Mouse (Mus musculus): ENCODE measurements around the gene Pappa. TPM values are rescaled to one million over a fixed set of nuclear protein-coding genes. Genes with fewer than 3 reads are reported as not detected.

Gene Pappa
- polyA plus RNA-seq, 1 experiment from 2014 or later, result 0.69 TPM

- Histone ChIP-seq H3K27me3 (ENCODE audit: low read depth, poor library complexity, severe bottlenecking) (no peaks in the 10 kb centered on the region), H3K36me3 (no peaks in the 10 kb centered on the region), H3K4me3 (no peak overlapping the region), H3K4me1 (peaks cover 4% of the 10 kb centered on the region), H3K27ac (no peak overlapping the region), H3K9me3 (replicated peaks) (no peaks in the 10 kb centered on the region)
- no peak for DNase-seq (ENCODE audit: low spot score)
- 59% methylated on average over 1 of the region's 1 CpGs for whole genome bisulfite sequencing
Observed at GRCm38 (mm10) chr4:65285165-65285564, 161.2 kb downstream of the Pappa start.

GRCm38 (mm10) chr4:65289247-65289646 is 165.3 kb downstream of the Pappa start:
- H3K9me3 ChIP-seq (replicated peaks), result no peaks in the 10 kb centered on the region
- DNase-seq (ENCODE audit: low spot score), result no peak
- no peaks in the 10 kb centered on the region for H3K27me3 ChIP-seq (ENCODE audit: low read depth, poor library complexity, severe bottlenecking)
- H3K36me3 ChIP-seq, result no peaks in the 10 kb centered on the region
- no peak overlapping the region for H3K4me3 ChIP-seq
- WGBS, result 77% methylated on average over 3 of the region's 3 CpGs
- H3K4me1 ChIP-seq, result no peaks in the 10 kb centered on the region
- no peak overlapping the region for H3K27ac ChIP-seq

- Histone ChIP-seq H3K27ac (no peak overlapping the region), H3K27me3 (ENCODE audit: low read depth, poor library complexity, severe bottlenecking) (no peaks in the 10 kb centered on the region)
Observed at GRCm38 (mm10) chr4:65295741-65296140, 171.8 kb downstream of the Pappa start.

GRCm38 (mm10) chr4:65296356-65296967 is 172.5 kb downstream of the Pappa start:
- Histone ChIP-seq H3K9me3 (replicated peaks) (no peaks in the 10 kb centered on the region), H3K4me3 (no peak overlapping the region), H3K36me3 (no peaks in the 10 kb centered on the region), H3K4me1 (peaks cover 13% of the 10 kb centered on the region), H3K27me3 (ENCODE audit: low read depth, poor library complexity, severe bottlenecking) (no peaks in the 10 kb centered on the region), H3K27ac (peak overlapping the region; percentile 26; the same call in 1 of the 2 replicates)
- no peak for DNase-seq (ENCODE audit: low spot score)
- 72% methylated on average over 7 of the region's 7 CpGs for WGBS

More at GRCm38 (mm10) chr4:65295741-65296140, 171.8 kb downstream of the Pappa start:
- no peak for DNase-seq (ENCODE audit: low spot score)
- peaks cover 13% of the 10 kb centered on the region for H3K4me1 ChIP-seq
- no peaks in the 10 kb centered on the region for H3K36me3 ChIP-seq
- WGBS, result 74% methylated on average over 1 of the region's 1 CpGs
- no peaks in the 10 kb centered on the region for H3K9me3 ChIP-seq (replicated peaks)
- no peak overlapping the region for H3K4me3 ChIP-seq

- Histone ChIP-seq H3K27me3 (ENCODE audit: low read depth, poor library complexity, severe bottlenecking) (no peaks in the 10 kb centered on the region), H3K4me1 (peaks cover 13% of the 10 kb centered on the region), H3K36me3 (no peaks in the 10 kb centered on the region), H3K4me3 (no peak overlapping the region), H3K9me3 (replicated peaks) (no peaks in the 10 kb centered on the region), H3K27ac (peak overlapping the region; percentile 26)
- DNase-seq (ENCODE audit: low spot score), result no peak
- 32% methylated on average over 13 of the region's 13 CpGs for WGBS
Observed at GRCm38 (mm10) chr4:65296968-65297499, 173.1 kb downstream of the Pappa start.

GRCm38 (mm10) chr4:65298212-65299181 is 174.5 kb downstream of the Pappa start:
- no peaks in the 10 kb centered on the region for H3K36me3 ChIP-seq
- no peaks in the 10 kb centered on the region for H3K27me3 ChIP-seq (ENCODE audit: low read depth, poor library complexity, severe bottlenecking)
- H3K27ac ChIP-seq, result no peak overlapping the region
- 85% methylated on average over 9 of the region's 9 CpGs for WGBS
- no peak overlapping the region for H3K4me3 ChIP-seq
- no peaks in the 10 kb centered on the region for H3K9me3 ChIP-seq (replicated peaks)
- no peak for DNase-seq (ENCODE audit: low spot score)
- H3K4me1 ChIP-seq, result peaks cover 13% of the 10 kb centered on the region

GRCm38 (mm10) chr4:65299365-65299764 is 175.4 kb downstream of the Pappa start:
- DNase-seq (ENCODE audit: low spot score), result no peak
- Histone ChIP-seq H3K27ac (no peak overlapping the region), H3K36me3 (no peaks in the 10 kb centered on the region), H3K27me3 (ENCODE audit: low read depth, poor library complexity, severe bottlenecking) (no peaks in the 10 kb centered on the region), H3K4me3 (no peak overlapping the region), H3K9me3 (replicated peaks) (no peaks in the 10 kb centered on the region), H3K4me1 (peaks cover 13% of the 10 kb centered on the region)
- WGBS, result 92% methylated on average over 1 of the region's 1 CpGs

- H3K4me1 ChIP-seq, result peaks cover 13% of the 10 kb centered on the region
- WGBS, result 83% methylated on average over 3 of the region's 3 CpGs
- DNase-seq (ENCODE audit: low spot score), result no peak
- H3K4me3 ChIP-seq, result no peak overlapping the region
- H3K36me3 ChIP-seq, result no peaks in the 10 kb centered on the region; the same call in 1 of the 2 replicates
- H3K27me3 ChIP-seq (ENCODE audit: low read depth, poor library complexity, severe bottlenecking), result no peaks in the 10 kb centered on the region
- no peaks in the 10 kb centered on the region for H3K9me3 ChIP-seq (replicated peaks)
- H3K27ac ChIP-seq, result no peak overlapping the region
Observed at GRCm38 (mm10) chr4:65300431-65300830, 176.5 kb downstream of the Pappa start.

GRCm38 (mm10) chr4:65302666-65303065 is 178.7 kb downstream of the Pappa start:
- Histone ChIP-seq H3K27me3 (ENCODE audit: low read depth, poor library complexity, severe bottlenecking) (no peaks in the 10 kb centered on the region), H3K9me3 (replicated peaks) (no peaks in the 10 kb centered on the region), H3K36me3 (no peaks in the 10 kb centered on the region; the same call in 1 of the 2 replicates), H3K4me1 (peaks cover 10% of the 10 kb centered on the region; the same call in 1 of the 2 replicates), H3K27ac (no peak overlapping the region), H3K4me3 (no peak overlapping the region)
- WGBS, result 86% methylated on average over 3 of the region's 3 CpGs
- no peak for DNase-seq (ENCODE audit: low spot score)

GRCm38 (mm10) chr4:65317877-65318525 is 194.0 kb downstream of the Pappa start:
- H3K27ac ChIP-seq, result no peak overlapping the region
- H3K4me3 ChIP-seq, result no peak overlapping the region
- peaks cover 9% of the 10 kb centered on the region; the same call in 1 of the 2 replicates for H3K4me1 ChIP-seq
- WGBS, result 75% methylated on average over 10 of the region's 10 CpGs
- DNase-seq (ENCODE audit: low spot score), result no peak
- no peaks in the 10 kb centered on the region for H3K27me3 ChIP-seq (ENCODE audit: low read depth, poor library complexity, severe bottlenecking)
- H3K9me3 ChIP-seq (replicated peaks), result no peaks in the 10 kb centered on the region
- no peaks in the 10 kb centered on the region for H3K36me3 ChIP-seq

GRCm38 (mm10) chr4:65321340-65321739 is 197.4 kb downstream of the Pappa start:
- Histone ChIP-seq H3K27ac (no peak overlapping the region), H3K4me1 (peaks cover 9% of the 10 kb centered on the region; the same call in 1 of the 2 replicates), H3K4me3 (no peak overlapping the region), H3K27me3 (ENCODE audit: low read depth, poor library complexity, severe bottlenecking) (no peaks in the 10 kb centered on the region), H3K36me3 (no peaks in the 10 kb centered on the region), H3K9me3 (replicated peaks) (no peaks in the 10 kb centered on the region)
- WGBS, result 91% methylated on average over 4 of the region's 4 CpGs
- no peak for DNase-seq (ENCODE audit: low spot score)

- Histone ChIP-seq H3K27ac (no peak overlapping the region), H3K9me3 (replicated peaks) (no peaks in the 10 kb centered on the region), H3K4me1 (peaks cover 9% of the 10 kb centered on the region; the same call in 1 of the 2 replicates), H3K27me3 (ENCODE audit: low read depth, poor library complexity, severe bottlenecking) (no peaks in the 10 kb centered on the region), H3K36me3 (no peaks in the 10 kb centered on the region), H3K4me3 (no peak overlapping the region)
- 60% methylated on average over 1 of the region's 1 CpGs for WGBS
- DNase-seq (ENCODE audit: low spot score), result no peak
Observed at GRCm38 (mm10) chr4:65321959-65322358, 198.0 kb downstream of the Pappa start.

Data from limb, embryonic 10.5 days (tissue).